Mouse (Mus musculus) ovary, adult 10 weeks (tissue): ENCODE results near the gene Vmn1r148. TPM values are rescaled to one million over a fixed set of nuclear protein-coding genes. Genes with fewer than 3 reads are reported as not detected.

ENCODE experiments used
- polyA plus RNA-seq: library from polyadenylated mRNA; stranded (reverse); fragments of 350-450 nt; fragmentation: Illumina TruSeq; extraction: RNeasy Lipid Tissue Mini Kit (QIAGEN cat#74804); gene quantifications from one replicate; pipeline ENCODE4 v1.2.3, GENCODE M21; 2014

Gene Vmn1r148
- polyA plus RNA-seq, result not detected

GRCm38 (mm10) chr7:22413283-22413682 is at the start of gene Vmn1r148:
Vmn1r148 (plus strand) TSS chr7:22413583.

GRCm38 (mm10) chr7:22370939-22371338 is 42.4 kb upstream of the Vmn1r148 start, which contains the start of gene Gm8660:
Gm8660 (minus strand) TSS chr7:22371039.

GRCm38 (mm10) chr7:22438129-22438528 is 24.7 kb downstream of the Vmn1r148 start, which contains the start of gene Vmn1r149:
Vmn1r149 (minus strand) TSS chr7:22438229.

DNA sequence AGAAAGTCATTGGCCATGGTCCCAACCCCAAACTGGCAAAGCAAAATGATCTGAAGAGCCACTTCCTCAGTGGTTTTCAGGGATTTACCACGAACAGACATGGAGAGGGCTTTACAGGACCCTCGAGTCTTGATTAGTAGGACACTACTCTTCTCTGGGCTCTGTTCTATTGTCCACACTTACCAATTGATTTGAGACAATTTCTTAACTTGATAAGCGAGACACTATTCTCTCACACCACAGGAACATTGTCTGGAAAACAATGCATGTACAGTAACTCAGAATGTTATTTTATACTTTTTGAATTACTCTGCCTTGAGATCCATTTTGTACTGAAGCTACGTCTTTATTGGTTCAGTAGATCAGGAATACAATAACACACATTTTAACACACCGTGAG is 50.6 kb downstream of the Vmn1r148 start, which contains the start of gene Gm10665:
TSS of gene Gm10665 (minus strand) at position 101 of the 400 bp plus-strand sequence.

Other genes starting within 250 kb of the Vmn1r148 start
- gene Vmn1r142, start 249.5 kb upstream of the Vmn1r148 start, polyA plus RNA-seq, result not detected
- not detected for gene Vmn1r143, start 224.2 kb upstream of the Vmn1r148 start, polyA plus RNA-seq
- not detected for gene Gm8653, start 212.3 kb upstream of the Vmn1r148 start, polyA plus RNA-seq
- gene Gm8453, start 184.1 kb upstream of the Vmn1r148 start, polyA plus RNA-seq, result not detected
- not detected for gene Gm4187, start 83.9 kb upstream of the Vmn1r148 start, polyA plus RNA-seq
- gene Gm8660, start 42.5 kb upstream of the Vmn1r148 start, polyA plus RNA-seq, result not detected
- gene Vmn1r149, start 24.6 kb downstream of the Vmn1r148 start, polyA plus RNA-seq, result not detected
- gene Gm10665, start 50.5 kb downstream of the Vmn1r148 start, polyA plus RNA-seq, result not detected
- not detected for gene Vmn1r151, start 86.1 kb downstream of the Vmn1r148 start, polyA plus RNA-seq
- gene Vmn1r152, start 109.4 kb downstream of the Vmn1r148 start, polyA plus RNA-seq, result not detected
- not detected for gene Gm8677, start 121.3 kb downstream of the Vmn1r148 start, polyA plus RNA-seq
- gene Gm4201, start 151.8 kb downstream of the Vmn1r148 start, polyA plus RNA-seq, result not detected
- not detected for gene Gm4565, start 174.5 kb downstream of the Vmn1r148 start, polyA plus RNA-seq
- gene Vmn1r155, start 244.4 kb downstream of the Vmn1r148 start, polyA plus RNA-seq, result not detected